Mouse (Mus musculus): Measurements from ENCODE around the gene Hoxd8. TPM values are rescaled to one million over a fixed set of nuclear protein-coding genes. Genes with fewer than 3 reads are reported as not detected.
A peak's percentile ranks its signal among the peaks of the same experiment; 100 is the strongest.

The Hoxd8 gene
- polyA plus RNA-seq, 1 experiment from 2014 or later: 0.07 TPM

- no peak for ATAC-seq (ENCODE audit: extremely low read depth, insufficient number of reproducible peaks, low FRiP score, low TSS enrichment)
- H3K4me2 ChIP-seq: peak overlapping the region; percentile 7; the same call in 1 of the 2 replicates
- H3K4me3 ChIP-seq: peak overlapping the region; percentile 51; the same call in 1 of the 2 replicates
- H3K4me1 ChIP-seq: peaks cover 15% of the 10 kb centered on the region
- H3K9me3 ChIP-seq: no peaks in the 10 kb centered on the region
- H3K36me3 ChIP-seq: no peaks in the 10 kb centered on the region
- H3K9ac ChIP-seq: no peak overlapping the region
- WGBS: 4% methylated on average over 26 of the region's 26 CpGs
- H3K27ac ChIP-seq (replicated peaks): no peak overlapping the region
- peaks cover 99% of the 10 kb centered on the region for H3K27me3 ChIP-seq (replicated peaks)
Measured at GRCm38 (mm10) chr2:74703720-74704392, 559 bp upstream of the Hoxd8 start.

GRCm38 (mm10) chr2:74704999-74705466 lies 618 bp downstream of the Hoxd8 start:
- H3K9me3 ChIP-seq: no peaks in the 10 kb centered on the region
- ATAC-seq (ENCODE audit: extremely low read depth, insufficient number of reproducible peaks, low FRiP score, low TSS enrichment): no peak
- peaks cover 15% of the 10 kb centered on the region for H3K4me1 ChIP-seq
- no peaks in the 10 kb centered on the region for H3K36me3 ChIP-seq
- H3K27ac ChIP-seq (replicated peaks): no peak overlapping the region
- peak overlapping the region; percentile 75 for H3K4me2 ChIP-seq
- H3K9ac ChIP-seq: peak overlapping the region; percentile 62
- WGBS: under 1% methylated on average over 61 of the region's 66 CpGs
- H3K4me3 ChIP-seq: peak overlapping the region; percentile 51
- peaks cover 99% of the 10 kb centered on the region for H3K27me3 ChIP-seq (replicated peaks)

GRCm38 (mm10) chr2:74705467-74706089 lies 1.2 kb downstream of the Hoxd8 start:
- peak overlapping the region; percentile 62 for H3K9ac ChIP-seq
- H3K4me2 ChIP-seq: peak overlapping the region; percentile 75
- no peaks in the 10 kb centered on the region for H3K36me3 ChIP-seq
- no peak overlapping the region for H3K27ac ChIP-seq (replicated peaks)
- no peaks in the 10 kb centered on the region for H3K9me3 ChIP-seq
- peaks cover 99% of the 10 kb centered on the region for H3K27me3 ChIP-seq (replicated peaks)
- no peak for ATAC-seq (ENCODE audit: extremely low read depth, insufficient number of reproducible peaks, low FRiP score, low TSS enrichment)
- under 1% methylated on average over 66 of the region's 85 CpGs for WGBS
- H3K4me3 ChIP-seq: peak overlapping the region; percentile 51
- H3K4me1 ChIP-seq: peaks cover 15% of the 10 kb centered on the region

- H3K9ac ChIP-seq: no peak overlapping the region
- ATAC-seq (ENCODE audit: extremely low read depth, insufficient number of reproducible peaks, low FRiP score, low TSS enrichment): no peak
- peaks cover 99% of the 10 kb centered on the region for H3K27me3 ChIP-seq (replicated peaks)
- no peak overlapping the region for H3K4me3 ChIP-seq
- peaks cover 15% of the 10 kb centered on the region for H3K4me1 ChIP-seq
- WGBS: 3% methylated on average over 13 of the region's 13 CpGs
- no peaks in the 10 kb centered on the region for H3K36me3 ChIP-seq
- no peak overlapping the region for H3K27ac ChIP-seq (replicated peaks)
- H3K9me3 ChIP-seq: no peaks in the 10 kb centered on the region
- H3K4me2 ChIP-seq: no peak overlapping the region
Measured at GRCm38 (mm10) chr2:74706393-74706960, 2.1 kb downstream of the Hoxd8 start.

- Histone ChIP-seq H3K27ac (replicated peaks) (no peak overlapping the region), H3K9me3 (no peaks in the 10 kb centered on the region), H3K9ac (no peak overlapping the region), H3K27me3 (replicated peaks) (peaks cover 99% of the 10 kb centered on the region), H3K4me2 (no peak overlapping the region), H3K36me3 (no peaks in the 10 kb centered on the region), H3K4me1 (peaks cover 24% of the 10 kb centered on the region), H3K4me3 (no peak overlapping the region)
- no peak for ATAC-seq (ENCODE audit: extremely low read depth, insufficient number of reproducible peaks, low FRiP score, low TSS enrichment)
- WGBS: 11% methylated on average over 7 of the region's 7 CpGs
Measured at GRCm38 (mm10) chr2:74707599-74707998, 3.2 kb downstream of the Hoxd8 start.

- H3K4me2 ChIP-seq: no peak overlapping the region
- H3K4me1 ChIP-seq: peaks cover 24% of the 10 kb centered on the region
- WGBS: 12% methylated on average over 4 of the region's 4 CpGs
- no peak for ATAC-seq (ENCODE audit: extremely low read depth, insufficient number of reproducible peaks, low FRiP score, low TSS enrichment)
- no peaks in the 10 kb centered on the region for H3K36me3 ChIP-seq
- H3K9ac ChIP-seq: no peak overlapping the region
- no peak overlapping the region for H3K4me3 ChIP-seq
- H3K27me3 ChIP-seq (replicated peaks): peaks cover 99% of the 10 kb centered on the region
- no peak overlapping the region for H3K27ac ChIP-seq (replicated peaks)
- no peaks in the 10 kb centered on the region for H3K9me3 ChIP-seq
Measured at GRCm38 (mm10) chr2:74708676-74709075, 4.3 kb downstream of the Hoxd8 start.

- Histone ChIP-seq H3K36me3 (no peaks in the 10 kb centered on the region), H3K4me2 (no peak overlapping the region), H3K27ac (replicated peaks) (no peak overlapping the region), H3K9me3 (no peaks in the 10 kb centered on the region), H3K9ac (no peak overlapping the region), H3K4me1 (peaks cover 21% of the 10 kb centered on the region), H3K4me3 (no peak overlapping the region), H3K27me3 (replicated peaks) (peaks cover 99% of the 10 kb centered on the region)
- ATAC-seq (ENCODE audit: extremely low read depth, insufficient number of reproducible peaks, low FRiP score, low TSS enrichment): no peak
- 7% methylated on average over 5 of the region's 5 CpGs for WGBS
Measured at GRCm38 (mm10) chr2:74709465-74710419, 5.3 kb downstream of the Hoxd8 start.

- Histone ChIP-seq H3K36me3 (no peaks in the 10 kb centered on the region), H3K27me3 (replicated peaks) (peaks cover 99% of the 10 kb centered on the region), H3K27ac (replicated peaks) (no peak overlapping the region), H3K9me3 (no peaks in the 10 kb centered on the region), H3K9ac (no peak overlapping the region), H3K4me2 (peak overlapping the region; percentile 68; the same call in 1 of the 2 replicates), H3K4me3 (no peak overlapping the region), H3K4me1 (peaks cover 12% of the 10 kb centered on the region)
- WGBS: under 1% methylated on average over 16 of the region's 16 CpGs
- ATAC-seq (ENCODE audit: extremely low read depth, insufficient number of reproducible peaks, low FRiP score, low TSS enrichment): no peak
Measured at GRCm38 (mm10) chr2:74710929-74711543, 6.6 kb downstream of the Hoxd8 start.

GRCm38 (mm10) chr2:74711721-74712621 lies 7.6 kb downstream of the Hoxd8 start, which contains the start of the genes Hoxd3 and Hoxd4:
Gene Hoxd3 (plus strand): TSS chr2:74711927.
Gene Hoxd4 (plus strand): TSS chr2:74711929.
- no peaks in the 10 kb centered on the region for H3K36me3 ChIP-seq
- no peak for ATAC-seq (ENCODE audit: extremely low read depth, insufficient number of reproducible peaks, low FRiP score, low TSS enrichment)

More at GRCm38 (mm10) chr2:74711721-74712621, 7.6 kb downstream of the Hoxd8 start, which contains the start of the genes Hoxd3 and Hoxd4:
- Histone ChIP-seq H3K27ac (replicated peaks) (no peak within 1 kb of the TSS), H3K27me3 (replicated peaks) (peaks cover 99% of the 10 kb centered on the region), H3K4me1 (peaks cover 13% of the 10 kb centered on the region), H3K4me2 (peak within 1 kb of the TSS; percentile 68), H3K9ac (peak within 1 kb of the TSS; percentile 35; the same call in 1 of the 2 replicates), H3K9me3 (no peaks in the 10 kb centered on the region), H3K4me3 (peak within 1 kb of the TSS; percentile 49)
- WGBS: under 1% methylated on average over 65 of the region's 65 CpGs
